Mouse (Mus musculus) cerebellum, adult 2 months (tissue): ENCODE measurements around the gene Hpf1.

Source experiments
- CTCF ChIP-seq: fragments of 200-500 bp; IDR thresholded peaks from 2 replicates; pipeline ENCODE4 v1.5.1; 2011; ENCODE audit warnings: low read depth, mild to moderate bottlenecking, control low read depth, low read length, moderate library complexity, borderline replicate concordance; ENCODE audit not compliant: insufficient read depth
- POLR2A ChIP-seq: fragments of 200-500 bp; IDR thresholded peaks from 2 replicates; pipeline ENCODE4 v1.6.1; 2011; ENCODE audit warnings: low read length, control low read depth, borderline replicate concordance; ENCODE audit not compliant: insufficient read depth

GRCm38 (mm10) chr8:60891757-60892156, 1.5 kb downstream of the Hpf1 start:
- TF ChIP-seq CTCF (no peak), POLR2A (no peak)
